Mouse (Mus musculus) thymus, postnatal 0 days (tissue): Measurements from ENCODE around the gene Slc24a2. TPM values are rescaled to one million over a fixed set of nuclear protein-coding genes. Genes with fewer than 3 reads are reported as not detected.

Experiments
- DNase-seq: peaks from one replicate; pipeline ENCODE4 v3.0.0-alpha.2; 2015; ENCODE audit warnings: low spot score
- polyA plus RNA-seq: library from polyadenylated mRNA; unstranded; fragments of >200 nt; fragmentation: Nextera tagmentation; extraction: Ambion mirVana; gene quantifications from 2 replicates; pipeline ENCODE4 v1.2.1, GENCODE M21; 2015

Slc24a2 gene
- not detected in 2 replicates for polyA plus RNA-seq

DNA sequence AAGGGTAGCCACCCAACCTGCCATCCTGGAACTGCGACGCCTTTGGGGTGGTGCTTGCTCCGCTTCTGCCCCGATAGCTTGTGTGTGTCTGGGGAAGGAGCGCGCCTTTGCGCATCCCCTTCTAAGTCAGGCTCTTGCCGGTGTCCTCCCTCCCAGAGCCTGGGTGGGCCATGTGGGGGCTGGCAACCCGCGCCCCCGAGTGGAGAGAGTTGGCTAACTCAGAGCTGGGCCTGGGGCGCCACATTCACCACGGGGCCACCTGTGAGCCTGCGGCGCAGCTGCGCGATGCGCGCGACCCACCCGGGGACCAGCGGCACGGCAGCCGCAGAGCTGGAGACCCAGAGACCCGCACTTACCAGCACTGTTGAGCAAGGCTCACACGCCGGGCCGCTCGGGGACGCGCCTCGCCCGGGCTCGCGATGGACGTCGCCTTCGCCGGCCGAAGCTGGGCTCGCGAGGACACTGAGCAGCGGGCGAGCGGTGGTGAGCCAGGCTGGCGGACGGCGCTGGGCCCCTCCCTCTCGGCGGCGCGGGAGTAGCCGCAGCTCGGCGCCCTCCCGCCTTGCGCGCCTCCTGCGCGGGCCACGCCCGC lies at the start of gene Slc24a2:
TSS of gene Slc24a2 (minus strand) at position 518 of the 592 bp plus-strand sequence.
- DNase-seq = no peak

DNA sequence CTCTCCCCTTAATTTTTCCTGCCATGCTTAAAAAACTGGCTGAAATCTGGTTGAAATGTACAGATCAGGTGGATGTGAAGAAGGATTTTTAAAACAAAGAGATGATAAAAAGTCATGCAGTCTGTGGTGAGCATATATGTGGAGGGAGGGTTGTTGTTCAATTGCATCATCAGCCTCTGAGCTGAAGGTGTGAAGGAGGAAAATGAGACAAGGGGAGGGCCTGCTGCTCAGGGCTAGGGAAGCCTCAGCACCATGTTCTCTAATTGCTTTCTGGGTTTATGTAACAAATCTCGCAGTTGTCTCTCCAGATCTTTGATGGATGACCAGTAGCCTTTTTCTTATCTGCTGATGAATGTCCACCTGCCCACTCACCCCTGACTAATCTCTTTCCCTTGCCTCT lies 44.5 kb upstream of the Slc24a2 start:
- no peak for DNase-seq

DNA sequence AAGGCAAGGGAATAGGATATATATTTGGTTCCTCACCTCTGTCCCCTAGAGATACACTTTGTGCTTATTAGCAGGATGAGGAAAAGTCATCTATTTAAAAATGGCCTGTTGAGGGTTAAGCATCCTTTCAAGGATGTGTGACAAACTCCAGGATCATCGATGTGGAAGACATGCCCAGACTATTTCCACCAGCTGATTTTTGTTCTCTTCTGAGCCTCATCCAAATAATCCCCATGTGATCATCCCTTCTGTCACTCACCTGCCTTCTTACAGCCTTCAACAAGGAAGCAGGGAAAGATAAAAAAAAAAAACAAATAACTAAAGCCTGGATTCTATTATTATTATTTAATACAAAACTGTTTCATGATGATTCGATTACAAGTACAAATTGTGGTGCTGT lies 44.0 kb upstream of the Slc24a2 start:
- no peak for DNase-seq

DNA sequence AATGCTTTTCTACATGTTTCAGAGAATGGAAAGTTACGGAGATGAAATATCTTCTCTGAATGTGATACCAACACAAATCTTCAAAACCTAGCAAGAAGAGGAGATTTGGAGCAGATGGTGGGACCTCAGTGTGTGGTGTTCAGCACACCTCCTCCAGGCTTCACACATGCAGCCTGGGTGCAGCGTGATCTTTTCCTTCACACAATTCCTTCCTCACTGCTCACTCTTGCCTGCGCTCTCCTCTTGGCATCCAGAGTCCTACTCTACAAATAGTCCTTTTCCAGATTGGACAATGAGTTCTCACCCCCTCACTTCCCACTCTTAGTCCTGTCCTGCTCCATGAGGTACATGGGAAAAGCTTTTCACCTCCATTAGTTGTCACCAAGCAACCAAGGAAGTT lies 43.2 kb upstream of the Slc24a2 start:
- no peak for DNase-seq

DNA sequence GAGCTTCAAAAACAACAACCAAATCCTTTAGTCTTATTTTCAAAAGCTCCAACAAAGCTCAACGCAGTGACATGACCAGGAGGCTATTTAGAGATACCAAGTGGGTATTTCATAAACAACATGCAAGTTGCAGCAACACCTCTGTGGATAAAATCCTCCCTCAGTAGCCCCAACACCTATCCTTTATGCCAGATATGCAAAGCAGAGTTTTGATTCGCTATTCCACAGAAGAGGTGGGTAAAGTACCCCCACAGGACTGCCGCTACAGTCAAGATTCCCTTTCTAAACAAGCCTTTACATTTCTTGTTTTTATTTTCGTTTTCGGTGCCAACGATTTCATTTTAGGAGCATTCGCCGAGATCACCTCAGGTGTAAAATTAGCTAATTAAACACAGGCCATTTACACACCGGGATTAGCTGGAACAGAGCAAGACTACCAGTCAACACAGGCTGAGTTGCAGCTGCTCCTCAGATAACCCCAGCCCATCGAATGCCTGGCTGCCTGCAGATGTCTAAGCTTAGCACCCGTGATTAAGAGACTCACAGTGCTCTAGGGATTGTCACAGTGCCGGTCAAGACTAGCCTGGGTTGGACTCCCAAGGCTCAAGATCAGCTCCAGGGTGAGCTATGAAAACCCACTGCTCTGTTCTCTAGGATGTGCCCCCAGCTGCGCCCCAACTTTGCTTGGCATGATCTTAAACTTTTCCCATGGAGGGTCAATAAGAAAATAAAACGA lies 885 bp downstream of the Slc24a2 start:
- no peak for DNase-seq

DNA sequence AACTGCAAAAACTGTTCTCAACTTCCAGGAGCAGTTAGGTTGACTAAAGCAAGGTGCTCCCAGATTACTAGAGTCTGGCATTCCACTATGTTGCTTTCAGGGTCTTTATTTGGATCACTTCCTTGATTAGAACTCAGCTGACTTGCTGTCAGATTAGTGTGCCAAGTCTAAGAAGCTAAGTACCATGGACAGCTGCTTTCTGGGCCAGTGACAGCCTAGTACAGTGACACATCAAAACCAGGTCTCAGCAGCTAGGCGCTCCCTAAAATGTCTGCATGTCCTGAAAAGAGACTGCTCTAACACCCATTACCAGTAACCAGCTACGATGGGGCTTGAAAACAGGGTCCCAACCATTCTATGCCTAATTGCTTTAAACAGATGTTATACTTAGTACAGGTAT lies 8.7 kb downstream of the Slc24a2 start:
- no peak for DNase-seq

DNA sequence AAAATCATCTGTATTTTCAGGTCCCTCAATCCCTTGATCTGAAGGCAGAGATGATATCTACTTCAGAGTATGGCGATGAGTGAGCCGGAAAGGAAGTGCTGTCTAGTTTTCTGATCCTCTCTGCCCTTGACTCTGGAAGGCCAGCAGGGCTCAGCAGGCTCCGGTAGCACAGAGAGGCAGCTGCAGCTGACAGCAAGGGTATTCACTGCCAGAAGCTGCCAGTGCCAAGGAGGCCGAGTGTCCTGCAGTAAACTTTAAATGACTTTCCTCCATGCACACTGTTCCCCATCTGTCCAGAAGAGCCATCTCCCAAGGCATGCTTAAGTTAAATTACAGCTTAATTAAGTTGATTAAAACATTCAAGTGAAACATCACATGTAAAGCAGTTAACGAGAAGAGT lies 12.1 kb downstream of the Slc24a2 start:
- no peak for DNase-seq

DNA sequence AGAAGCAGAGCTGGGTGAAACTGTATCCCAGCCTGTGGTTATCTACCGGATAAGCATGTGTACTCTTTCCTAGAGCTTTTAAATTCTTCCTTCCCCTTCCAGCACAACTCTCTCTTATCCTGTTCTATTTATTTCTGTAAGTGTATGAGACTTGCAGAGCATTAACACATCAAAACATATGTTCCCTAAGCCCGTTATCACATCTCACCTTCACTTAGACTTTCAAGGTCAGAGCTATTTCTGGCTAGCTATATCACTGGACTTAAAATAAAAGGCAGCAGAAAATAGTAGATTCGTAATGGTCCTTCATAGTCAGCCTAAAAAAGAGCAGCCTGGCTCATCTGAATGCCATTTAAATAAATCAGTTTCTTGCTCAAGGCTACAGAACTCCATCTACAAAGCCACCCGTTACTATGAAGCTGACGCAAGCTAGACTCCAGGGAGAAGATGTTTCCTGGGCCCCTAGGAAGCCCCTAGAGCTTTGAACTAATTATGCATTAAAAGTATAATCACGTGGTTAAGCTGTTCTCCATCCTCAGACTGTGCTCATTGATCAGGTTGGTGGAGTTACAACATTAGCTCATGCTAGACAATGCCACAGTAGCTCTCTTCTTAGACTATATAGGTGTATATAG lies 18.8 kb downstream of the Slc24a2 start:
- DNase-seq = no peak

DNA sequence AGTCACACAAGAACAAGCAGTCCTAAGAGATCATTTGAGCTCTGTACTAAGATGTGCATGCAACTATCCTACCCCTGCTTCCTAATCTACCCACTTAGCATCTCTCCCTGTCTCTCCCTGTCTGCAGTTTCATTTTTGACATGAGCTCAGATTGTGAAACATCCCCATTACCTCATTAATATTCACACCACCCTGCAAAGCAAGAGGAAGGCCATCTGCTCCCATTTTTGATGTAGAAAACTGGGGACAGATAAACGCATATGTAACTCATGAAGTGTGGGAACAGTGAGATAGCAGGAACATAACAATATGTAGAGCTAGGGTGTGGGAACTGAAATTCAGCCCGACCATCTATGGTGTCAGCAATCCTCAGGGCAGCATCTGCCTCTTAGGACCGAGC lies 19.7 kb downstream of the Slc24a2 start:
- no peak for DNase-seq

DNA sequence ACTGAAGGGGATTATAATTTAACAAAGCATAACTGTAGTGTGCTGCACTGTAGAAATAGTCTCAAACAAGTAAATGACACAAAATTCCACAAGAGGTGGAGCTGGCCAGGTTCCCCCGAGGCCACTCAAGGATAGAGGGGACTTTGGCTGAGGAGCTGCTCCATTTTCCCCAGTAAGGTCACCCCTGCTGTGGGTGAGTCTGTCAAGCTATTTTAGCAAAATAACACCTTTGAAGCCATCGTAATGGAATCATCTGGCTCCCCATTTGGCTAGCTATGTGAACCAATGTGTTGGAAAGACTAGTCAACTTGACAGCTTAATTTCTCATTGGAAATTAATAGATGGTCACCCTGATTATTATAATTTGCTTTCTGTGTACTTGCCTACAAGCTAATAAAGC lies 28.2 kb downstream of the Slc24a2 start:
- DNase-seq = no peak

DNA sequence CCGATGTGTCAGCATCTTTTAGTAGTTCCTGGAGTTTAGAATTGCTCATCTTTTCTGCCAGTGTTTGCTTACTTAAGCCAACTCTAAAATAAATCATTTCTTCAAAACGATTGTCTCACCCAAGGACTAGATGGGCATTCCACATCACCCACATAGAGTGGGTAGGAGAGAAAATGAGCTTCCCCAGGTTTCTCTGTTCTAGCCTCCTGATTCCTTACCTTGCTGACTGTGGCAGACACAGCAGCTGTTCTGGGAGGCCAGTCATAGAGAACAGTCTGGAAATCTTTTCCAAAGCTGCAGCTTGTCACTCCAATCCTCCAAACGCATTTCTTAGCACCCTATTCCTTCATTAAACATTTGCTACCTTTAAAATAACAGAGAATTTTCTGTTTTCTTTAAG lies 29.0 kb downstream of the Slc24a2 start:
- no peak for DNase-seq

DNA sequence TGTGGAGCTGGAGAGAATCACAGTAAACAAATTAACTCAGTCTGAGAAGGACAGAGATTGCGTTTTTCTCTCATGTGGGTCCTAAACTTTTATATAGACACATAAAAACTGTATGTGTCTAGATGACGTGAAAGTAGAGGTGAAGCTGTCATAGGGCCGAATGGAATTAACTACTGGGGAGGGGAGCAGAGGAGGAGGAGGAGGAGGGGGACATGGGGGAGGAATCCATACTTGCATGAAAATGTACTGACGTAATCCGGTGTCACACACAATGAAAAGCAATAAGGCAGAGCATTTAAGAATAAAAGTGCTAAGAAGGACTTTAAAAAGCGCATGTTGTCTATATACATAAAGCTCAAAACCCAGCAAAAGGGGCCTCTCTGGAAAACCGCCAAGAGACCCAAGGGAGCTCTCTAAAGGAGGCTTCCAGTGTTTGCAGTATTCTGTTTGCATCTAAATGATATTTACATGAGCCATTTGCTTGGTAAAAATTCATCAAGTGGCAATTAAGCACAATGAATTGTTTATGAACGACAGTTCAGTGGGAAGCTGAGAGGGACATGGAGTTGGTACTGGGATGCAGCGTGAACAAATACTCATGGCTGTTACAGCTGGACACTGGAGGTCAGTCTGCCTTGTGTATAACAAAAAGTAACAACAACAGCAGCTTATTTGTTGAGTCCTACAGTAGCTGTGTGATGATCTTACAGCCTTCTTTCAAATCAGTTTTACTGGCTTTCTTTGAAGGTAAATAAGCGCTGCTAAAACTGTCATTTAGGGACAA lies 45.9 kb downstream of the Slc24a2 start:
- no peak for DNase-seq

DNA sequence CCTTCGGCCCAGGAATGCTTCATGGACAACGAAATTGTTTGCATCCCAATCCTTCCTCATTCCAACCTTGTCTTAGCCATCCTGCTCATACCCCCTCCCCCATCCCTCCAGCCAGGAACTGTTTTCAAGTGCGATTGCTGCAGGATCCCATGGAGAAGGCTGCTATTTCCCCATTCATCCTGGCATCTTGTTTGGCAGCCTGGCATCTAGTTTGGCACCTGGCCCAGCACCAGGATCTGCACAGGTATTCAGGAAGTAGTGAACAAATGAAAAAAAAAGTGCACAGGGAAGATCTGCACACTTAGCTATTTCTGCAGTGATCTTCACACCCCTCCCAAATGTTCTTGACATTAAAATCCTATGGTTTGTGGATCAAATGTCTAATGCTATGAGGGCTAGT lies 53.2 kb downstream of the Slc24a2 start:
- no peak for DNase-seq

DNA sequence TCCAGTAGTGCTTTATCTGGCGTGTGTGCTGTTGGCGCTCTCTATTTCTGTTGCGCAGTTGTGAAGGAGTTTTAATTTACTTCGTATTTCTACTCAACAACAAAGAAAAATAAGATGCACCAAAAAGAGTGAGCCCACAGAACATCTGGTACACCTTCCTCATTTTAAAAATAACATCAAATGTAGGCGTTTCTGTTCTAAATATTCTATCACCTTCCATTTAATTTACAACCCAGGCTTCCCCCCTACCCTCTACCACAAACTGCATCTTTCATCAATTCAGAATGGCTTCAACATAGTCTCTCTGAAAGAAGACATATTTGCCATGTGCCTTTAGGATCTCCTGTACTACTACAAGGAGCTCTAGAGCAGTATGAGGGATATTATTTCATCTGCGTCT lies 66.3 kb downstream of the Slc24a2 start:
- no peak for DNase-seq

DNA sequence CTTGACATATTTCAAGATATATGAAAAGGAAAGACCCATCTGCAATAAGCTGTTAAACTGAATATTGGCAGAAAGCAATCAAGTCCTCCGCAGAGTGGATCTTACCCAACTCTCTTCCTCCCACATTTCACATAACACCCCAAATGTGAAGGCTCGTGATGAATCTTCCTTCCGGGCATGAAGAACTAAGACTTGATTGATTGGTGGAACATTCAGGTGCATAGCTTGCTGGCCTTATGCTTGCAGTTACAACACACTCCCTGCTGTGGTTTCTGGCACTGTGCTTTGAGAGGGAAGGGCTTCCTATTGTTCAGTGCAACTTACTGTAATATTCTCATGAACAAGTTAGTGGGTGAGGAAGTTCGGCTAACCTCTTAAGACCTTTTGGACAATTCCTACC lies 72.2 kb downstream of the Slc24a2 start:
- no peak for DNase-seq

DNA sequence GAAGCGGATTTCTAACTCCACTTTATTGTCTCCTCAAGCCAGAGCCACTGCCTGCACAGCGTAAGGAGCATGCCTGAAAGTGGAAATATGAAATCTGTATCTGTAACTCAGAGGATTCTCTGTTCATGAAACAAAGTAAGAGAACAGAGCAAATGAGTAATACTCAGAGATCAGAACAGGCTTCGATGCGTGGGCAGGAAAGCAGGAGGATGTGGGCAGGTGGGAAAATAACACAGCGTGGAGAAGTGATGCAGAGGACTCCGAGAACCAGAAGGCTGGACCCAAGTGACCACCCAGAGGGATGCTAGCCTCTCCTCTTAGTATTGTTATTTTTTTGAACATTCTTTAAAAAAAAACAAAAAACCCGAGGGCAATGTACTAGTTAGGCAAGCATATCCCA lies 78.3 kb downstream of the Slc24a2 start:
- DNase-seq = no peak

DNA sequence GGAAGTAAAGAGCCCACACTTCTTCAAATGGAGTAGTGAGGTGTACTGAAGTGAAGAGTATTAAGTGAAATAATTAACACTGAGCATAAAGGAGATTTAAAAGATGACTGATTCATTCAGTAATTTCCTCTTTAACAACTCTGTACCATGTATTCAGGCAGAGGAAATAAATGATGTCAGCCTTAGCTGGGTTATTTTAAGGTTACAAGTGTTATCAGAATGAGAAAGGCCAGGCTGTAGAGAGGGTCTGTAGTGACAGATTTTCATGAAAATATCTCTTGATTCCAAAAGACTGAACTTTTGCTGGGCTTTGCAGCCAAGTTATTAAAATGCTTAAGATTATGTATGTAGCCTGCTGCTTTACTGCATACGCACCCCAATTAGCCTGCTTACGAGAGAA lies 80.7 kb downstream of the Slc24a2 start:
- no peak for DNase-seq

DNA sequence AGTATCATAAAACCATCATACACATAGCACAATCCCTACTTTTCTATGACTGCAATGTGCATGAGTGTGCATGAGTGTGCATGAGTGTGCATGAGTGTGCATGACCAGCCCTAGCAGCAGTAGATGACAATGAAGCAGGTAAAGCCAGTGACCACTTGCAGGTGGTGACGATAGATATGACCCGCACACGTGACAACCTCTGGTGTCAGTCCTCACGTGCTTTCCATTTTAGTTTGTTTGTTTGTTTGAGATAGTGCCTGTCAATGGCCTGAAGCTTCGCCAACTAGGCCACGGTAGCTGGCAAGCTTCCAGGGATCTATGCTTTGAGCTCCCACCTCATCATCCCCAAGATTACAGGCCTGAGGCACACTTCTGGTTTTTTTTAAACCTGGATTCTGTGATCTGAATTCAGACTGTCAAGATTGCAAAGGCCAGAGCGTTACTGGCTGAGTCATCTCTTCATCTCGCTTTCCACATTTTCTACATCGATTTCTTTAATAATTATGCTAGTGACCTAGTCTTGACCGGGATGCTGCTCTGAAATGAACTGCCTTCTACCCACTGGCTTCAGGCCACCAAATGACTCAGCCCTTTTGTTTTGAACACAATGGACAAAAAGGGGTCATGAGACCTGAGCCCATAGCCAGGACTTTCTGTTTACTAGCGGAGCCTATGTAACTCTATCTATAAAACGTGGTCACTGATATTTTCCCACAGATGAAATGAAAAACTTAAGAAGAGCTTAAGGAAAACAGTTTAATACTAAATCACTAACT lies 88.5 kb downstream of the Slc24a2 start:
- no peak for DNase-seq

DNA sequence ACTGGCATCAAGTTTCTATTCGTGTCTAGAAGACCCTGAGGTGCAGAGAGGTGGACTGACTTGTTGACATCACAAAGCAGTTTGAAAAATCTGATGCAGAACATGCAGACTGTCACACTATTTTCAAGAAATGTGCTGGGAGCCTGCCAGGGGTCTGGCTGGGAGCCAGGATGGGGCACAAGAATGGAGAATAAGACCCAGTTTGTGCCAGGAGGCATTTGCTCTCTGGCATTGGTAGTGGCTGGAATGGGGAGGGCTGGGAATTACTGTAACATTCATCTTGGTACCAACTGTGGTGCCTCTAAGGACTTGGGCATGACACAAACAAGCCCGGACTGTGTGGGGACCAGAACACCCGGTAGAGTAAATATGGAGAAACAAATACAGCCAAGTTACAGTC lies 89.4 kb downstream of the Slc24a2 start:
- no peak for DNase-seq

DNA sequence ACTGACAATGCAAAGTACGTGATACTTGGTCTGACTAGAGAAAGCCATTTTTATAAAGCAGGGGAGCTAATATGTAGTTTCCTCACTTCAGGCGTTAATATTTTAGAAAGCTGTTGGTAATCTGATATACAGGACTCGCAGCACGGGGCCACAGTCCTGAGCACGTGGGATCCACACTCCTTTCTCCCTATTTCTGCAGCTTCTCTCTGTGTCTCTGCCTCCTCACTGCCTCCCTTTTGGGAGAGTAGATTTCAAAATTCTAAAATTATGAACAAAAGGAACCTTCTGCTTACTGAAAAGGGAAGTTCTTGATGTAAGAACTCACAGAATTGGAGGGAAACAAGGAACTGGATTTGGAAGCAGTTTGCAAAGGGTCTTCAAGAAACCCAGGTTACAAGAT lies 97.8 kb downstream of the Slc24a2 start:
- no peak for DNase-seq

DNA sequence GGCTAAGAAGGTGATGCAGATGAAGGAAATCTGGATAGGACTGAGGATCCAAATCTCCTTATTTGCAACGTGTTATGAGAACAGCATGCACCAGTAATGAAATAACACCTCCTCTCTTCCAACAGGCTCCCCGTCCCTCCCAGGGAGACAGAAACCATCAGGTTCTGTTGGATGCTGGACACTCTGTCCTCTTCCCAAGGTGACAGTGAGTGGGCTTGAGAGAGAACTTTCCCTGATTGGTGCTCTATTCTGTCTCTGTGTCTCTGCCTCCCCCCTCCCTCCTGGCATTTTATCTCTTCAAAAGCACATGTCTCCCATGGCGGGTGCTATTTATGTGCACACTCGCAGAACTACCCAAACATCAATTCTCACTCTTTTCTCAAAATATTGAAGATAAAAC lies 103.5 kb downstream of the Slc24a2 start:
- DNase-seq = no peak
